Mouse (Mus musculus) small intestine, adult 2 months (tissue): ENCODE measurements around the gene Arhgap18. TPM values are rescaled to one million over a fixed set of nuclear protein-coding genes. Genes with fewer than 3 reads are reported as not detected.

Source experiments
- H3K27ac ChIP-seq: fragments of 200-500 bp; 2 replicates; pipeline ENCODE4 v1.5.1; 2012; ENCODE audit warnings: low read depth, low read length, control low read depth, inconsistent platforms; ENCODE audit not compliant: insufficient read depth
- H3K27me3 ChIP-seq: fragments of 200-500 bp; 2 replicates; pipeline ENCODE4 v1.6.1; 2012; ENCODE audit warnings: mild to moderate bottlenecking, moderate library complexity, low read length, inconsistent platforms; ENCODE audit not compliant: control insufficient read depth, insufficient read depth
- H3K36me3 ChIP-seq: fragments of 200-500 bp; 2 replicates; pipeline ENCODE4 v1.6.1; 2012; ENCODE audit warnings: mild to moderate bottlenecking, low read length, control low read depth, inconsistent platforms; ENCODE audit not compliant: control insufficient read depth, insufficient read depth
- H3K4me1 ChIP-seq: fragments of 200-500 bp; 2 replicates; pipeline ENCODE4 v1.6.1; 2012; ENCODE audit warnings: low read length, inconsistent platforms, mixed read lengths; ENCODE audit not compliant: control insufficient read depth, insufficient read depth, insufficient read length
- H3K4me3 ChIP-seq: fragments of 200-500 bp; 2 replicates; pipeline ENCODE4 v1.5.1; 2012; ENCODE audit warnings: low read depth, mild to moderate bottlenecking, control low read depth, inconsistent platforms, low read length, moderate library complexity
- CTCF ChIP-seq: fragments of 200-500 bp; IDR thresholded peaks from 2 replicates; pipeline ENCODE4 v1.5.1; 2012; ENCODE audit warnings: low read depth, mild to moderate bottlenecking, control low read depth, inconsistent platforms, low read length, moderate library complexity, mixed read lengths; ENCODE audit not compliant: insufficient replicate concordance, insufficient read length; ENCODE audit errors: extremely low read depth
- POLR2A ChIP-seq: fragments of 200-500 bp; IDR thresholded peaks from 2 replicates; pipeline ENCODE4 v1.6.1; 2012; ENCODE audit warnings: low read depth, mild to moderate bottlenecking, control low read depth, inconsistent platforms, low read length, moderate library complexity
- WGBS: fragments of 180-500 bp; shearing (Covaris S2); methylation state at CpG from one replicate; pipeline ENCODE4 v1.1.7; 2018; 5-methylcytosine and 5-hydroxymethylcytosine counted together
- polyA plus RNA-seq: library from polyadenylated mRNA; depleted of rRNA; stranded (reverse); fragments of >200 nt; gene quantifications from 2 replicates; pipeline ENCODE4 v1.2.3, GENCODE M21; 2012

Gene Arhgap18
- polyA plus RNA-seq, 1 experiment = 2.6 TPM

- H3K4me1 ChIP-seq = peaks cover 3% of the 10 kb centered on the region; the same call in 1 of the 2 replicates
- no peak overlapping the region for H3K4me3 ChIP-seq
- WGBS = 85% methylated on average over 2 of the region's 2 CpGs
- no peaks in the 10 kb centered on the region for H3K27me3 ChIP-seq
- TF ChIP-seq CTCF = no peak
- no peak for TF ChIP-seq POLR2A
- H3K36me3 ChIP-seq = no peaks in the 10 kb centered on the region
- H3K27ac ChIP-seq = no peak overlapping the region
These were observed 15.7 kb downstream of the Arhgap18 start for GRCm38 (mm10) chr10:26768943-26769342.

DNA sequence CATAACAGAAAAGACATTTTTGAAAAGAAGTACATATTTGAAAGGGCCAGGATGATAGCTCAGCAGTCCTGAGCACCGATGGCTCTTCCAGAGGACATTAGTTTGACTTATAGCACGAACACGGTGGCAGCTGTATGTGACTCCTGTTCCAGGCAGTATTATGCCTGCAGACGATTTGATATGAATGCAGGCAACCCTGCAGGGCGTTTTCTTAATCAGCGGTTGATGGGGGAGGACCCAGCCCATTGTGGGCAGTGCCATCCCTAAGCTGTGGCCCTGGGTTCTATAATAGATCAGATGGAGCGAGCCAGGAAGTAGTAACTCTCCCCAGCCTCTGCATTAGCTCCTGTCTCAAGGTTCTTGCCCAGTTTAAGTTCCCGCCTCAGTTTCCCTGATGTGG lies 16.8 kb downstream of the Arhgap18 start:
- H3K27ac ChIP-seq = no peak overlapping the region
- WGBS = 95% methylated on average over 8 of the region's 8 CpGs
- H3K27me3 ChIP-seq = no peaks in the 10 kb centered on the region
- TF ChIP-seq CTCF (no peak), POLR2A (no peak)
- no peak overlapping the region for H3K4me3 ChIP-seq
- H3K4me1 ChIP-seq = peaks cover 8% of the 10 kb centered on the region; the same call in 1 of the 2 replicates
- no peaks in the 10 kb centered on the region for H3K36me3 ChIP-seq

DNA sequence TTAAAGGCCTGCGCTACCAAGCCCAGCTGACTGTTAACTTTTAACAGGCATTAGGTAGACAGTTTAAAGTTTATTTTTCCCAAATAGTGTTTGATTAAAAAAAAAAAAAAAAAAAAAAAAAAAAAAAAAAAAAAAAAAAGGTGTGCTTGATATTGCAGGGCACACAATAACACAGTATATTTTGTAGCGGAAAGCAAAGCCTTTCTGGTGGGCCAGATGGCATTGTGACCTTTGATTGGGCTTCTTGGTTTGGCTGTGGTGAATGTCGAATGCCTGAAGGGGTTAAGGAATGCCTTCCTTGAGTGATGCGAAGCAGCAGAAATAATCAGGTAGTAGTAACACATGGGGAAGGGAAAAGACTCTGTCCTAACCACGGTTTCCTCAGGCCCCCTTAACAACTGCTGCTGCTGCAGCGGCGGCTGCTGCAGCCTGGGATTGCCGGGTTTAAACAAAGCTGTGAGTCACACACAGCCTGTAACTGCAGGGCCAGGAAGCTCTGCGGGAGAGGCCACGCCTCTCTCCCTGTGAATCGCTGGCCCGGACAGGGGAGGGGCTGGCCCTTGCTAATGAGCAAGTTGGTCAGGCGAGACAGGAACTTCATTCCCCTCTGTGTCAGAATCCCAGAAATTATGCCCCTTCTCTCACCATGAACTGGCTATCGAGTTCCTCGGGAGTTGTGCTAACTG lies 18.9 kb downstream of the Arhgap18 start:
- 7% methylated on average over 15 of the region's 15 CpGs for WGBS
- TF ChIP-seq POLR2A = peak; percentile 66
- TF ChIP-seq CTCF = no peak
- peak overlapping the region; percentile 98 for H3K27ac ChIP-seq
- no peaks in the 10 kb centered on the region for H3K36me3 ChIP-seq
- H3K4me1 ChIP-seq = peaks cover 14% of the 10 kb centered on the region; the same call in 1 of the 2 replicates
- H3K4me3 ChIP-seq = peak overlapping the region; percentile 86
- no peaks in the 10 kb centered on the region for H3K27me3 ChIP-seq

GRCm38 (mm10) chr10:26772624-26773540 lies 19.7 kb downstream of the Arhgap18 start:
- Histone ChIP-seq H3K4me1 (peaks cover 19% of the 10 kb centered on the region; the same call in 1 of the 2 replicates), H3K27me3 (no peaks in the 10 kb centered on the region), H3K36me3 (no peaks in the 10 kb centered on the region), H3K27ac (peak overlapping the region; percentile 98), H3K4me3 (peak overlapping the region; percentile 86)
- TF ChIP-seq CTCF = 0 out of 2 replicates have a peak, but pooled peaks have one; percentile 12
- TF ChIP-seq POLR2A = no peak
- WGBS = under 1% methylated on average over 22 of the region's 22 CpGs

GRCm38 (mm10) chr10:26773541-26773940 lies 20.3 kb downstream of the Arhgap18 start:
- Histone ChIP-seq H3K36me3 (no peaks in the 10 kb centered on the region), H3K4me1 (peaks cover 19% of the 10 kb centered on the region; the same call in 1 of the 2 replicates), H3K4me3 (peak overlapping the region; percentile 47), H3K27me3 (no peaks in the 10 kb centered on the region), H3K27ac (peak overlapping the region; percentile 98)
- TF ChIP-seq CTCF (no peak), POLR2A (no peak)
- 18% methylated on average over 5 of the region's 5 CpGs for WGBS

DNA sequence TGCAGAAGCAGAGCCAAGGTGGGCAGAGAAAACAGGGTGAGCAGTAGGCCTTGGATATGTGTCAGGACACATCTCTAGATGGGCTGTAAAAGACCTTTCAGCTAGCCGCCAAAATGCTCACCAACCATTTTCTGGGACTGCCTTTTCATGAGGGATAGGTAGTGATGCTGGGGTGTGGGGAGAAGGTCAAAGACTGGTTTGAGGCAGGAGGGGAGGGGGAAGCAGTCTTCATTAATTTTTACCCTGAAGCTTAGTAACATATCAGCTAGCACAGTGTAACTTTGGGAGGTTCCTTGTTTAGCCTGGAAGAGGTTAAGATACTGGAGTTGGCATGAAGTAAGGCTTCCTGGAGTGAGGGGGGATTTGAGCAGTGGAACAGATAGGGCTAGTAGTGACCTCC lies 21.0 kb downstream of the Arhgap18 start:
- no peak for TF ChIP-seq POLR2A
- TF ChIP-seq CTCF = no peak
- no peak overlapping the region for H3K4me3 ChIP-seq
- H3K4me1 ChIP-seq = peaks cover 19% of the 10 kb centered on the region; the same call in 1 of the 2 replicates
- H3K27me3 ChIP-seq = no peaks in the 10 kb centered on the region
- peak overlapping the region; percentile 98 for H3K27ac ChIP-seq
- no peaks in the 10 kb centered on the region for H3K36me3 ChIP-seq
- 33% methylated on average over 1 of the region's 1 CpGs for WGBS

- peaks cover 32% of the 10 kb centered on the region for H3K4me1 ChIP-seq
- no peak overlapping the region for H3K4me3 ChIP-seq
- no peaks in the 10 kb centered on the region for H3K36me3 ChIP-seq
- no peaks in the 10 kb centered on the region for H3K27me3 ChIP-seq
- H3K27ac ChIP-seq = peak overlapping the region; percentile 72; the same call in 1 of the 2 replicates
- TF ChIP-seq CTCF = no peak
- no peak for TF ChIP-seq POLR2A
These were observed 23.2 kb downstream of the Arhgap18 start for GRCm38 (mm10) chr10:26776443-26776842.
